Mouse (Mus musculus) adrenal gland, adult 18-20 months (tissue): ENCODE measurements around the gene Arvcf. TPM values are rescaled to one million over a fixed set of nuclear protein-coding genes. Genes with fewer than 3 reads are reported as not detected.
A peak's percentile ranks its signal among the peaks of the same experiment; 100 is the strongest.

Source experiments
- DNase-seq, 2 experiments: peaks; one replicate each; pipeline ENCODE4 v3.0.0; 2021 to 2022; ENCODE audit warnings: low spot score in 2 of 2
- long read RNA-seq, 2 experiments: library from polyadenylated mRNA; stranded (forward); transcript quantifications; one replicate each; pipeline ENCODE4 v2.0.0; 2021
- total RNA-seq, 2 experiments: library from RNA; stranded (reverse); gene quantifications; 1 replicate in 1 of 2; 2 replicates in 1 of 2; pipeline ENCODE4 v1.2.3; 2021

Gene Arvcf
- total RNA-seq = 10 to 100 TPM; 26.6 to 27.5 TPM
- long read RNA-seq, experiment 1, full-length matches to known transcripts = 10 of 22 reads
- long read RNA-seq, experiment 1, partial matches to known transcripts = 6 of 22 reads
- long read RNA-seq, experiment 1, other reads (novel, unspliced or antisense) = 6 of 22 reads
- long read RNA-seq, experiment 2, full-length matches to known transcripts = 34 of 85 reads
- long read RNA-seq, experiment 2, partial matches to known transcripts = 32 of 85 reads
- long read RNA-seq, experiment 2, other reads (novel, unspliced or antisense) = 19 of 85 reads

DNA sequence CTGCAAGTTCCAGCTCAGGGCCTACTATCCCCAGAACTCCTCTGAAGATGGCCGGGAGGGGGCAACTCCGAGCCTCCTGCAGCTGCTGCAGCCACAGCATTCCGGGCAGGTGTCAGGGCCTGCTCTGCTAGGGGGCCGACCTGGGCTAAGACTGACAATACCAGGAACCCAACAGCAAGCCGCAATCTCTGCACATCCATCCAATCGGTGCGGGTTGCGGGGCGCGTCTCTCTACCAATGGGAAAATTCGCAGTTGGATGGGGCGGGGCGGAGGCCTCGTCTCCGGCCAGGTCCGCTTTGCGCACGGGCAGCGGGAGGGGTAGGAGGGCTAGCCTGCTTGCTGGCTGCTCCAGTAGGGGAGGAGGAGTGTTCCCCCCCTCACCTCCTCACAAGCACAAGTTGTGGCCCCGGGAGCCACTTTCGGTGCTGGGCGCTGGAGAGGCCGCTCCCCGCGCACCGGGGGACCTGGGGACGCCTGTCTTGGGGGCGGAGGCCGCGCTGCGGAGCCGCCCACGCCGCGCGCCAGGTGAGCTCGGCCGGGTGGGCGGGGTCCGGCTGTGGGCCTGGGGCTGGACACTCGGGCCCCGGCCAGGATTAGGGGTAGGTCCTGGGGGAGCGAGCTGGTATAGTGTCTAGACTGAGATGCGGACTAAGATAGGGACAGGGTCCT lies at the start of gene Arvcf, which contains the start of gene Tango2:
Arvcf (plus strand) TSS at position 252 of the 670 bp plus-strand sequence.
Tango2 (minus strand) TSS at position 173 of the 670 bp plus-strand sequence.
- DNase-seq = peak; percentile 78 to 82

DNA sequence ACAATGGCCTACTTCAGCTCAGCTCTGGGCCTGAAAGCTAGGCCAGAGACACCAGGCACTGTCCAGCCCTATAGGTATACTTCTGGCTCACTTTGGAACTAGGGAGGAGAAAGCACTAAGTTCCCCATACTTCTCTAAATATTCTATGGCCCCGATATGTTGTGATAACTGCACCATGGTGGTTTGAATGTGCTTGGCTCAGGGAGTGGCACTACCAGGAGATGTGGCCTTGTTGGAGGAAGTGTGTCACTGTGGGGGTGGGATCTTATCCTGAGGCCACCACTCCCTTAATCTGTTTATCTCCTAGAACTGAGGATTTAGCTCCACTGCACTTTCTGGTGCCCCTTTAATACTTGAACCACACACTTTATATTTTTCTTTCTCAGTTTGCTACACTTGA lies 39.8 kb upstream of the Arvcf start:
- no peak for DNase-seq

DNA sequence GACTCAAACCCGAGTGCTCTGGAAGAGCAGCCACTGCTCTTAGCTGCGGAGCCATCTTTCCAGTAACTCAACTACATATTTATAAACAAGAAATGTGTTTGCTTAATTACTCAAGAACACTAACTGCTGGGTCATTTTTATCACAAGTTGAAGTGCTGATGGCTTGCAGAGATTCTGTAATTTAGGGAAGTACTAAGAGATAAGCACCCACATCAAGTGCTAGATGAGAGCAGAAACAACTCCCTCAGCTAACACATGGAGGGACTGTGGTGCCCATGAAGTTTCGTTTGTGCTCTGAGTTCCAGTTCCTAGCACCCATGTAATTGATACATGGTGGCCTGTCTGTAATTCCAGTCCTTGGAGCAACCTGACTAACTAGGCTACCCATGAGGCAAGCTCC lies 29.0 kb upstream of the Arvcf start:
- DNase-seq = no peak

DNA sequence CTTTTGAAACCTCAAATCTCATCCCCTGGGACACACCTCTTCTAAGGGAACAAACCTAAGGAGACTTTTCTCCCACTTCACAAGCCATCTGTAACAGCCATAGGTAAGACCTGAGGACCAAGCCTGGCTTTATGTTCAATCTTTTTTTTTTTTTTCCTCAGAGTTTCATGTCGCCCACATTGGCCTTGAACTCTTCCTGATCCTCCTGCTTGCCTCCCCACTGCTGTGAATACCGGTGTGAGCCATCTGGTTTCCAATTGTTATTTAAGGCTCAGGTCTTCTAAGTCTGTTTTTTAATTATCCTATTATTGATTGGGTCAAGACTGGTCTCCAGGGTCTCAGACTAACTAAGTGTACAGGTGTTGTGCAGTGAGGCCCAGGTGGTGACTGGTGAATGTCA lies 26.5 kb upstream of the Arvcf start:
- DNase-seq = no peak

DNA sequence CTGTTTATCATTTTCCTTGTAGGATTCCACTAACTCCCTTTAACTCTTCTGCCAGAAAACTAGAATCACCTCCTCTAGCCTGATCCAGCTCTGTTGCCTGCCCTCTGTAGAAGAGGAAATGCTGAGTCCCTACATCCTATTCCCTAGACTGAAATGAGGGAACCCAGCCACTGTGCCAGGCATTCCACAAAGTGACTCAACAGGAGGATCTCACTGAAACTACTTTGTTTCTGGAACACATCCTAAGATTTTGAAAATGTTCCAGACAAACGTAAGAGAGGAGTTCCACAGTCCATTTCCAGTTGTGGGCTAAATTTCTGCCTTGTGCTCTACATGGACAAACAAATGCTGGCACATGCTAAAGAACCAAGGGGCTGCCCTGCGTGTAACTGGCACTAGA lies 24.5 kb upstream of the Arvcf start:
- DNase-seq = no peak

DNA sequence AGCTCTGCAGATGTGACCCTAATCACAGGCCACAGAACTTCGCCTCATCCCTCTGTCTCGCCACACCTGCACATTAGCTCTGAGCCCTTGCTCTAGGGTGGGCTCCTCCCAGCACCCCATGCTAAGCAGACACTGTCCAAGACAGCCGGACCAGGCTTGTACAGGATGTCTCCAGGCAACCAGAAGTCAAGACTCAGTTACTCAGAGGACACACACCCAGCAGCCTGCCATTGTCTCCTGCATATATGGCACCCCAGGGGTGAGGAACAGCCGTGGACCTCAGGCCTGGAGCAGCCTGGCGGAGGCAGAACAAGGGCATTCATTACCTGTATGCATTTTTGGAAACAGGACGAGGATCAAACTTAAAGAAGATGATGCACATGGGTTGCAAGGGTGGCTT lies 24.0 kb upstream of the Arvcf start:
- no peak for DNase-seq

DNA sequence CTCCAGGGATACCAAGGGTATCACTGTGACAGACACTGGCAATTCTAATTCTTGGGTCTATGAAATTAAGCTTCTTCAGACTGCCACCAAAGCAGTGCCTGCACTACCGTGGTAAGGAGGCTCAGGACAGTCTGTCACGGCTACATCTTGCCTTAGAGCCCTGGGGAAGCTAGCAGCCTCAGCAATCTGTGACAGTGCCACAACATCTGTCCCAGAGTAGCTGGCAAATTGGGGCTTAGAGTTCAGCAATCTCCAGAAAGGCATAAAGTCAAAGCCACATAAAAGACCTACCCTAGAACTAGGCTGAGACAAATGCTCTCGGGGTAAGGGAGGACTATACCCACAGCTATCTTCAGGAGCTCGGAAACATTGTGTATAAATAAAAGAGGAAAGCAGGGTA lies 22.2 kb upstream of the Arvcf start:
- DNase-seq = no peak

DNA sequence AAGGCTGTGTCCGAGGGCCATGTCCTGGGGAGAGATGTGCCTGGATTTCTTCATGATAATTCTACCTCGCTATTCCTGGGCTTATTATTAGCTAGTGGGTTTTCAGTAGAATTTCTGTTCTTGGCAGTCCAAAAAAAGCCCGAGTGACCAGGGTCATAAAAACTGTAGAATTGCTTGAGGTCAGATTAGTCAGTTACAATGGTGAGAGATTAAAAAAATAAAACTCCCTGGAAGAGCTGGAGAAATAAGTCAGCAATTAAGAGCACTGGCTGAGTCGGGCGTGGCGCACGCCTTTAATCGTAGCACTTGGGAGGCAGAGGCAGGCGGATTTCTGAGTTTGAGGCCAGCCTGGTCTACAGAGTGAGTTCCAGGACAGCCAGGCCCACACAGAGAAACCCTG lies 20.0 kb upstream of the Arvcf start:
- no peak for DNase-seq

DNA sequence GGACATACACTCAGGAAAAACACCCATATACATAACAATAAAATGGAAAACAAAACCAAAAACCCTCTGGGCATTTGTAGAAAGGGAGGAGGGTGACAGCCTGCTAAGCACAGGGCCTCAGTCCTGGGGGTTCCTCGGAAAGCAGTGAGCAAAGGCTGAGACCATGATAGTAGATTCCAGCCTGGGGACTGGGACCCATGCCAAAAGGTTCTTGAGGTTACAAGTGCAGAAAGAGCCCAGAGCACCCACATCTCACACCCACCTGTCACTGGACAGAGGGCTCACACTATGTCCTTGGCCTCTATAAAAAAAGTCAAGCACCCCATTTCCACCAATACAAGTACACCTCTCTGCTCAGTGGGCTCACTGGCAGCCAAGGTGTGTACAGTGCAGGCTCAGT lies 19.5 kb upstream of the Arvcf start:
- no peak for DNase-seq

DNA sequence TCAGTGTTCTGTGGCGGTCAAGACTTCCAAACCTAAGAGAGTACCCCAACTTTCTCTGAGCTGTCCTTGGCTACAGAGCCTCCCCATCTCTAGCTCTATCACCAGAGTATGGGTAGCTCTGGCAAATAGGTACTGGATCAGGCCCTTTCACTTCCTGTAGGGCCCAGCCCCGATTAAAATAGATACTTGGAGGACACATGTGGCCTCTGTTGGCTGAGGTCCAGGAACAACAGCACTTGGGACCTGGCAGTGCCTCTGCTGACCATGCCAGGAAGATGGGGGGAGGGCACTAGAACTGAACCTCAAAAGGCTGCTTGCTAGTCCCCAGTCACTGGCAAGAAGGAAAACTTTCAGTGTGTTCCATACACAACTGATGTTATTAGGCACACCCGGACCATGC lies 14.0 kb upstream of the Arvcf start:
- DNase-seq = no peak

DNA sequence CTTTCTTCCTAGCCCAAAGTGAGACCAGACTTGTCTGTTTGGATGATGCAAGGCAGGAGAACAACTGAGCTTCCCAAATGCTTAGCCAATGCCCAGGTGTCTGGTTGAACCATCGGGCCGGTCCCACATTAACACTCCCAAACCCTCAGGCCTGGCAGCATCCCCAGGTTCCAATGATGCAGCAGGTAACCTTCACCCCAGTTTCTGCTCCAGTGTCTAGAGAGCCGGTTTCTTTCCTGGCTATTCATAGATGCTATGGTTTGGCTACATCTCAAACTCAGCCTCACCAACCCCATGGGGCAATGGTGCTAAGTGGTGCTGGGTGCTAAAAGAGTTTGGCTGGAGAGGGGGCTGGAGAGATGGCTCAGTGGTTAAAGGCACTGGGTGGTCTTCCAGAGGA lies 12.0 kb upstream of the Arvcf start:
- DNase-seq = no peak

DNA sequence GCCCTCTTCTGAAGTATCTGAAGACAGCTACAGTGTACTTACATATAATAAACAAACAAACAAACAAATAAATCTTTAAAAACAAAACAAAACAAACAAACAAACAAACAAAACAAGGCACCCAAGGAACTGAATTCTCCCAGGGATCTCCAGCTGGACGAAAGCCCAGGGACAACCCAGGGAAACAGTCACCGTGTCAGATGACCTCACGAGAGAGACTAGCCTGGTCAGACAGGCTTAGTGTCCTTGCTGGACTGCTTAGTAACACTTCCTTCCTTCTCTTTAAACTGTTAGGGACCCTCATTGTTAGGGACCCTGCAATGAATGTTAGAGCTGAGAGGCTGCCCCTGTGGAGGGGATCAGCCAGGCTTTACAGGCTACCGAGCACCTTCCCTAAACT lies 10.7 kb upstream of the Arvcf start:
- DNase-seq = no peak

DNA sequence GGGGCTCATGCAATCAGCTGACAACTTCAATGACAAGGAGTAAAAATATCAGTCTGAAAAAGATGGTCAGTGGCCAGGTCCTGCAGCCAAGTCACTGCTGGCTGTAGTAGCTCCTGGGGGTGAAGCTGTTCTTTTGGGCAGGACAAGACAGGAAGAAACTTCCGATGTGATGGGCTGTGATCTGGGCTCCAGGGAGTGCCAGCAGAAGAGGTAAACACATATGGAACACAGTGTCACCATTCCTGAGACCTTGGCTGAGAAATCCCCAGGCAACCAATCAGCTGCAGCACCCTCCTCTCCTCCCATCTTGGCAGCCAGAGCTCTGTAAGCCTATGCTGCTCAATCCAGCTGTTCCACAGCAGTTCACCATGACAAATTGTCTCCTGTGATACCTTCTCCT lies 8.1 kb upstream of the Arvcf start:
- no peak for DNase-seq

DNA sequence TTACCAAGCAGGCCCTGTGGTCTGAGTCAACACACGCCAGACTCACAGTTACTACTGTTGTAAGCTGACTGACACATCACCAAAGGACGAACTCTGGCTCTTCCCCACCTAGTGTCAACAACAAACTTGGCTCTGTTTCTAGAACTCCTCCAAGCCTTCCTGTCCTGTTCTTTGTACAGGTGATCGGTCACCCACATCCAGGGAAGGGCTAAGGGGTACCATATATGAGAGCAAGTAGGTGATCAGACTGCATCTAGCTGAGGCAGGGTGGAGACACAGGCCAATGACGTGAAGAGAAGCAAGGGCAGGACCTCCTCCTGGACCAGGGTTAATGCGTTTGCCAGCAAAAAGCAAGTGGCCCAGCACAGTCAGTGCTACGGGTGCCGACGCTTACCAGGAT lies 6.4 kb upstream of the Arvcf start:
- DNase-seq = no peak

DNA sequence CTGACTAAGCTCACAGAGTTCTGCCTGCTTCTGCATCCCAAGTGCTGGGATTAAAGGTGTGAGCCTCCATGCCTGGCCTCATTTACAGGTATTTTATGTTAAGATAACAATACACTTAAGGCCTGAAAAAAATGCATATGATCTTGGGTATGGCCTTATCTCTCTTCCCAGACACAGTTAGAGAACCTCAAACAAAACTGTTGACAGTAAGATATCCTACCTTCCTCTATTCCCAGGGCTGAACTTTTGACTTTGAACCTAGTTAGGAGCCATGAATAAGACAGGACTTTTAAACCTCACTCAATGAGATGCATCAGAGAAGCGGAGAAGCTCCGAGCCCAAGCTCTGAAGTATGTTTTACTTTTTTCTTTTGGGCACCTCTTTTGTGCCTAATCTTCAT lies 5.9 kb upstream of the Arvcf start:
- DNase-seq = no peak

DNA sequence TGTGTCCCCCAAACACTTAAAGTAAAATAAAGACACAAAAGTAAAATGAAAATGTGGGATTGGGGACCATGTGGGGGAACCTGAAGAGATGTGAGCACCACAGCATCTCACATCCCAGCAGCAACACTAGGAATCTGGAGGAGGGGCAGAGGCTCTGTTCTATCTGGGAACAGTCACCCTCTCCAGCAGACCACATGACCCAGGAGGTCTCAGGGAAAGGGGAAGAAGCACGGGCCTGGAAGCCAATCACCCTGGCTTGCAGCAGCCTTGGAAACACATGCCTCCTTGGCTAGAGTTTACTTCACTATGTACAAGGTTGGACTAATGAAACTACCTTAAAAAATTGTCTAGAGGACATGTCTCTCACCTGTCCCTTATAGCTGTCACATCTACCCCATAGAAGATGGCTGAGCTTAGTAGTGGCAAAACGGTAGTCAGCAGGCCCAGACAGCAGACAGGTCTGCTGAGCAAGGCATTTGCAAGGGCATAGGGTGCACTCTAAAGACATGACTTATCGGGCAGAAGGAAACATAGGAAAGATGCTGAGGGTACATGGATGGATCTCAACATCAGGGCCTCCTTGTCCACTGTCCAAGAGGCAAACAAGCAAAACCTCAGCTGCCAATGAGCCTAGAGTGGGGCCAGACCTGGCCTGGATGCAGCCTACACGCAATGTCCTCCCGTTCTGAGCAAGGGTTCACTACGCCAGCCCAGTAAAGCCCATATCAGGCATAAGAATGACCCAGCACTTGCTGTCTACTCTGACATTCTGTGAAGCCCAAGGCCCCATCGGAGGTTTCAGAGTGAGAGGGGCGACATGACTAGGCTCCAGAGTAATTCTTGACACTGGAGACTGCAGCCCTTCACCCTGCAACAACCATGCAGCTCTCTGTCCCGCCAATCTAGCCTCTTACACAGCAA lies 5.1 kb upstream of the Arvcf start:
- DNase-seq = peak in 1 of 2 experiments; percentile 28

DNA sequence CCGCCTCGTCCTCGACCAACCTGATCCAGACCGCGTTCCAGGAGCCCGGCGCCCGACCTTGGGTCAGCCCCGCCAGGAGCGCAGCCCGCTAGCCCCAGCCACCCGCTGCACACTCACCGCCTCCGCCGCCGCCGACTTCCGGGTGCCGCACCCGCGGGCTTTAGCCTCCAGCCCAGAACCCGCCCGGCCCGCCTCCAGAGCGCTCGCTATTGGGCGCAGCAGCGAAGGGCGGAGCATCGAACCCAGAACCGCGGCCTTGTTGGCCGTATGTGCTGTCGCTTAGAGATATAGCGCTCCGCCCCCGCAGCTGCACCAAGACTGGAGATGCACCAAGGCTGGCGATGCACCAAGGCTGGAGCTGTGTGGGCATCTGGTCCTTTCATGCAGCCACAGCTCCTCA lies 4.2 kb upstream of the Arvcf start:
- DNase-seq = peak; percentile 96 to 98

DNA sequence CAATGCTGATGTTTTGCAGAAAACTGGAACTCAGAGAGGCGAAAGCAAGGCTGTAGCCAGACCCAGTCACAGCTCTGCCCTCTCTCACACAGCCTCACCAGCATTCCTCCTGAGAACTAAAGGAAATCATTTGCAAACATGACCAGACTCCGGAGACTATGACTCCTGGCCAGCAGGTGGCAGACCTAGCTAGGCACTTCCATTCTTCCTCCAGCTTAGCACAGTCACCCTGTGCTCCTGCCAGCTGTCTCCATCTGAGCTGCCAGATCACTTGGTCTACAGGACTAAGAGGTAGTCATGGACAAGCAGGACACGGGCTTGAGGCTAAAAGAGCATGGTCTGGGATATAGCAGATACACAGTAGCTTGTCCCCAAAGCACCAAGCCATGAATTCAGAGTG lies 2.7 kb upstream of the Arvcf start:
- DNase-seq = peak; percentile 72 to 79

DNA sequence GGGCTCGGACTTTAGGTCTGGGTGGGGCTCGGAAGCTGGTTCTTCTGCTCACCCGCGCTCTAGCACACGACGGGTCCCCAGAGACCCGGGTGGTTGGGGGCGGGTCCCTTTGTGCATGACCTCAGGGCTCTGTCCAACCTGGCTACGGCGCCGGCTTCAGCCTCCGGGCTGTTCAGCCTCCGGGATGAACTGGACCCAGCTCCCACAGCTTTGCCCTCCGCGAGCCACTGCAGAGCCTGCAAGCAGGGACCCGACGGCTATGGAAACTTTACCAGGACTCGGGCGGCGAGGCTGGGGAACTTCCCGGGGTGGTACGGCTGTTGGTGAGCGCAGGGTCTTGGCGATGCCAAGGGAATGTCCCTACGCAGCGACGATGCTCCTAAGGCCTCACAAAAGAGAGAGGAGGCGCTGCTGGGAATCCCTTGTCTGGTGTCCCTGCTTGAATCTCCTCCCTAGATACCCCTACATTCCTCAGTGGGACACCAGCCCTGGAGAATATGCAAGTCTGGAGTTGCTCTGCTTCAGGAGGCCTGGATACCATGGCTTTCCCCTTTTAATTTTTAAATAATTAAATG lies 706 bp downstream of the Arvcf start:
- peak in 1 of 2 experiments; percentile 39 for DNase-seq

DNA sequence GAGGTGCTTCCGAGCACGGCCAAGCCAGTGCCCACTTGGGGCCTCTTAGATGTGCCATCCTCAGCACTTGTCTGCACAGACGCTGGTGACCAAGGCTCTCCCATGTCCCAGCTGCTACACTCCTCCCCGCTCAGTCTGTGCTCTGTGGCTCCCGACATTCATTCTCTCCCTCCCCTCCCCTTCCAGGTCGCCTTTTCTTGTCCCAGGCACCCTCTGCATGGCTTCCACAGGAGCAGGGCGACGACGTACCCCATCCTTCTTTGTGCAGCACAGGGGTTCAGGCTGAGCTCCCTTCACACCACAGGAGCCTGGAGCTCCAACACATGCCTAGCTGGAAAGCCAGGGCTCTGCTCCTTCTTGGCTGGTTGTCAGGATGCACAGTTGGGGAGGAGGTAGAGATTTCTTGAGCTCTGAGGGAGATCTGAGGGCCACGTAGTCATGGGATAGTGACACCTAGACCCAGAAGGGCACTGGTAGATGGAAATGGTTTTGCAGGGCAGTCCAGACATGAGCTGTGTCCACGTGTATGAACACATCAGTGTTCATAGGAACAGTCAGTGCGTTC lies 1.9 kb downstream of the Arvcf start:
- no peak for DNase-seq
